Mouse (Mus musculus) lung, postnatal 0 days (tissue): ENCODE results near the gene Serpinb5.

ENCODE experiments used
- CTCF ChIP-seq: IDR thresholded peaks from 2 replicates; pipeline ENCODE4 v1.5.1; 2016; ENCODE audit warnings: antibody characterized with exemption, mild to moderate bottlenecking
- EP300 ChIP-seq: IDR thresholded peaks from 2 replicates; pipeline ENCODE4 v1.6.1; 2016; ENCODE audit warnings: antibody characterized with exemption, mild to moderate bottlenecking, control low read depth

DNA sequence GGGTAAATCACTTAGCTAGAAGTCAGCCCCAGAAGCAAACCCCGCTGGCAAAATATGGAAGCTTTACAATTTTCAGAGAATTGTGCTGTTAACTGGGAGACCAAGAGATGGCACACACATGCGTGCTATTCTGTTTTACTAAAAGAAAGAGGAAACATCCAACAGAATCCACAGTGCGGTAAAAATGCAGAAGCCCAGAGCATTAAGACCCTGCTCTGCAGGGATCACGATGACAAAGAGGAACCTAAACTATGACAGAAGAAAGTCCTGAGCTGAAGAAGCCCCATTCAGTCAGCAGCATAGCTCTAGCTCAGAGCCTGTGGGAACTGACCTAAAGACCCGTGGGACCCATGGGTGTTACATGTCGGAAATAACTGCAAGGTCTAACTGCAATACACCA lies 45.7 kb upstream of the Serpinb5 start:
- TF ChIP-seq CTCF (no peak), EP300 (no peak)
